Mouse (Mus musculus): ENCODE results near the gene Rab3gap2.

DNA sequence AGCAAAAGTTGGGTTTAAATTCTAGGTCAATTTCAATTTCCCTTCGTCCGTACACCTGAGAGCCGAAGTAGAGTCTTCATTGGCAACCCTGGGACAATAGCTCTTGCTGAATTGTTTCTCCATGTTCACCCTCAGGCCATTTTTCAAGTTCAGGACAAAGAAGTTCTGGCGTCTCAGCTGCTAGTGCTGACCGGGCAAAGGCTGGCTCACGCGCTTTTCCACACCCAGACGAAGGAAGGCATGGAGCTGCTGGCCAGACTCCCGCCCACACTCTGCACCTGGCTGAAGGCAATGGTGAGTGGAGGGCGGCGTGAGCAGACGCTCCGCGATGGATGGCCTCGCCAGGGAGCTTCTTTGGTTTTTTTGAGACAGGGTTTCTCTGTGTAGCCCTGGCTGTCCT lies 79.3 kb downstream of the Rab3gap2 start:
- TF ChIP-seq CTCF (conservative IDR thresholded peaks at IDR 0.05; ENCODE audit: insufficient read depth, insufficient read length, low read depth, low read length) (no peak), POLR2A (IDR thresholded peaks at IDR 0.05; ENCODE audit: low read depth, low read length) (no peak)
